Mouse (Mus musculus) lung, adult 2 months (tissue): ENCODE measurements around the gene Phospho2. TPM values are rescaled to one million over a fixed set of nuclear protein-coding genes. Genes with fewer than 3 reads are reported as not detected.
"Not testable (repeated sequence)": the region's sequence is repeated elsewhere in the genome, so short reads cannot be mapped to it uniquely, and the experiment has no call there.

Experiments
- DNase-seq: peaks from one replicate; pipeline ENCODE4 v3.0.0; 2022
- H3K4me1 ChIP-seq: fragments of 200-500 bp; 2 replicates; pipeline ENCODE4 v1.6.1; 2011; ENCODE audit warnings: low read length; ENCODE audit not compliant: control insufficient read depth, insufficient read depth
- H3K4me3 ChIP-seq: fragments of 200-500 bp; replicated peaks from 2 replicates; pipeline ENCODE3; 2011; ENCODE audit warnings: low read depth, mild to moderate bottlenecking, control low read depth, low read length; ENCODE audit errors: extremely low read depth
- CTCF ChIP-seq: fragments of 200-500 bp; IDR thresholded peaks from 2 replicates; pipeline ENCODE4 v1.5.1; 2011; ENCODE audit warnings: mild to moderate bottlenecking, low read length, control low read depth; ENCODE audit not compliant: insufficient read depth
- POLR2A ChIP-seq: fragments of 200-500 bp; IDR thresholded peaks from 2 replicates; pipeline ENCODE4 v1.6.1; 2011; ENCODE audit warnings: low read depth, mild to moderate bottlenecking, control low read depth, low read length, borderline replicate concordance; ENCODE audit errors: extremely low read depth
- WGBS: fragments of 180-500 bp; shearing (Covaris S2); methylation state at CpG from one replicate; pipeline ENCODE4 v1.1.7; 2018; 5-methylcytosine and 5-hydroxymethylcytosine counted together
- polyA plus RNA-seq: library from polyadenylated mRNA; depleted of rRNA; stranded (reverse); fragments of >200 nt; gene quantifications from 2 replicates; pipeline ENCODE4 v1.2.3, GENCODE M21; 2012

Phospho2 gene
- polyA plus RNA-seq, 1 experiment, result 42.1 TPM

DNA sequence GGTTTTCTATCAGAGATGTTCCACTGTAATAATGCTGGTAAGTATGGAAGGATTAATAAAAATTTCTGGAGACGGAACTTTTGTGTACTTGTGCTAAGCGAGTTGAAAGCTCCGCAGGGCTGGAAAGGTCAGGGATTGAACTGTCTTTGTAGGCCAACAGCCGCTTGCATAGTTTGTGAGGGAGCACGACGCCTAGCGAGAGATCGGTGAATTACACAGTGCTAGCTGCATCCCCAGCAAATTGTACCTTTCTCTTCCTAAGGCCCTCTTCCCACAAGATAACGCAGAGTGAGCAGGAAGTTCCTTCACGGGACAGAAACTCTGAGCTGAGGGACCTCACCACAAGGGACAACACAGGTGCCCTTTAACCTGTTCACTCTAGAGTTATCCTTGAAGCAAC lies 862 bp downstream of the Phospho2 start:
- TF ChIP-seq POLR2A (no peak), CTCF (peak; percentile 98)
- H3K4me1 ChIP-seq, result peaks cover 2% of the 10 kb centered on the region; the same call in 1 of the 2 replicates
- DNase-seq, result peak; percentile 87
- WGBS, result under 1% methylated on average over 10 of the region's 10 CpGs
- H3K4me3 ChIP-seq, result peak overlapping the region; percentile 86

GRCm38 (mm10) chr2:69790722-69791121 lies 1.3 kb downstream of the Phospho2 start:
- WGBS, result 64% methylated on average over 4 of the region's 4 CpGs
- Histone ChIP-seq H3K4me3 (no peak overlapping the region), H3K4me1 (peaks cover 2% of the 10 kb centered on the region; the same call in 1 of the 2 replicates)
- TF ChIP-seq POLR2A (no peak), CTCF (no peak)
- no peak for DNase-seq

DNA sequence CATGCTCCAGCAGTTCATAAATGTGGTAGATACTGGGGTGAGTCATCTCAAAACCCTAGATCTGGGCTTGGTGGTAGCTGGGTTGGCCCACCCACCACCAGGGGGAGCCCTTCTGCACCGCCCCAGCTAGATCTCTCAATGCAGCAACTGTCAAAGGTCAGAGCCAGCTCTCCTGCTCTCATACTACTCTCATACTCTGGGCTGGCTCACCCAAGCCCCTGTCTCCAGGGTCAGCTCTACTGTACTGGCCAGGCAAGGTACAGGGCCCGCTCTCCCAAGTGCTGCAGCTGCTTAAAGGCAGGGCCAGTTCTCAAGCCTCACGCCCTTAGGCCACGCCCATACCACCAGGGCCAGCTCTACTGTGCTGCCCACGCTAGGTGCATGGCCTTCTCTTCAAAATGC lies 13.5 kb downstream of the Phospho2 start:
- TF ChIP-seq CTCF (peak; percentile 75), POLR2A (no peak)
- Histone ChIP-seq H3K4me3 (peak overlapping the region; percentile 54), H3K4me1 (no peaks in the 10 kb centered on the region)
- peak; percentile 77 for DNase-seq
- WGBS, result 59% methylated on average over 5 of the region's 5 CpGs

GRCm38 (mm10) chr2:69803756-69804155 lies 14.3 kb downstream of the Phospho2 start:
- H3K4me3 ChIP-seq, result no peak overlapping the region
- no peaks in the 10 kb centered on the region for H3K4me1 ChIP-seq
- no peak for TF ChIP-seq CTCF
- TF ChIP-seq POLR2A, result no peak
- DNase-seq, result no peak
- 70% methylated on average over 8 of the region's 8 CpGs for WGBS

- not testable (repeated sequence) for DNase-seq, H3K4me3 ChIP-seq, H3K4me1 ChIP-seq
- 86% methylated on average over 9 of the region's 9 CpGs for WGBS
These were observed 15.2 kb downstream of the Phospho2 start for GRCm38 (mm10) chr2:69804663-69805062.

- no peak for DNase-seq
- TF ChIP-seq CTCF (no peak), POLR2A (no peak)
- H3K4me3 ChIP-seq, result no peak overlapping the region
- 71% methylated on average over 15 of the region's 15 CpGs for WGBS
- no peaks in the 10 kb centered on the region for H3K4me1 ChIP-seq
These were observed 20.7 kb downstream of the Phospho2 start for GRCm38 (mm10) chr2:69810169-69810568.

DNA sequence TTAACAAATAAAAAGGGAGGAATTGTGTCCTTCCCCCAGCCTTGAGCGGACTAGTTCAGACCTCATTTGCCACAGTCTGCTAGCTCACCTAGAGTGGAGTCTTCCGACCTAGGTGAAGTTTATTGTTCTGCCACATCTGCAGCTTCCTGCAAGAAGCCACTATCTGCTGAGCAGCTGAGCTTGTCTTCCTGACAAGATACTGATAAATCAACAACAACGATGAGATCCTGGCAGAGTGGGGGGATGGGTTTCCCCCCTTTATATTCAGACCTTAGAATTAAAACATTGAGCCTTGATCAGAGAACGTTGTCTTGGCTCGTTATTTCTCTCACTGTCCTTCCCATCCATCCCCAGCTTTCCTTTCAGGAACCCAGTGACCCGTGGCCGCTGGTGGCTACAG lies 21.9 kb downstream of the Phospho2 start:
- DNase-seq, H3K4me3 ChIP-seq, H3K4me1 ChIP-seq: not testable (repeated sequence)
- 45% methylated on average over 7 of the region's 7 CpGs for WGBS

- WGBS, result 29% methylated on average over 5 of the region's 5 CpGs
- no peak for TF ChIP-seq POLR2A
- TF ChIP-seq CTCF, result no peak
- Histone ChIP-seq H3K4me1 (no peaks in the 10 kb centered on the region), H3K4me3 (no peak overlapping the region)
- no peak for DNase-seq
These were observed 27.2 kb downstream of the Phospho2 start for GRCm38 (mm10) chr2:69816575-69816974.

- WGBS, result 78% methylated on average over 9 of the region's 9 CpGs
- Histone ChIP-seq H3K4me3 (no peak overlapping the region), H3K4me1 (no peaks in the 10 kb centered on the region)
- no peak for TF ChIP-seq POLR2A
- no peak for TF ChIP-seq CTCF
- DNase-seq, result no peak
These were observed 29.1 kb downstream of the Phospho2 start for GRCm38 (mm10) chr2:69818350-69819085.

DNA sequence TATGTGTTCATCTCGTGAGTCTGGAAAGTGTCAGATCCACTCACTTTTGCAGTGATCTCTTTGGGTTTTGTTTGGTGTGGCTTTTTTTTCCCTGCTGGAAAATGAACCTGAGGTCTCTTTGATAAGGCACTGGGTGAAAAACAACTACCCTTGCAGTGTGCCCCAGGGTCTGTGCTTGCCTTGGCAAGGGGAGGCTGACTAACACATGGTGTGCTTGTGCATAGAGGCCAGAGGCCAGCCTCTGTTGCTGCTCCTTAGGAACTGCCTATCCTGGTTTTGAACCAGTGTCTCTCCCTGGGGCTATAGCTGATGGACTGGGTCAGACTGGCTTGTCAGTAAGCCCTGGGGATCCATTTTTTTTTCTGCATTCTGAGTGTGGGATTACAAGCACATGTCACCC lies 30.8 kb downstream of the Phospho2 start:
- DNase-seq, result no peak
- Histone ChIP-seq H3K4me3 (no peak overlapping the region), H3K4me1 (no peaks in the 10 kb centered on the region)
- WGBS, result 78% methylated on average over 1 of the region's 1 CpGs
- no peak for TF ChIP-seq POLR2A
- no peak for TF ChIP-seq CTCF
